Mouse (Mus musculus) left cerebral cortex, postnatal 10 days (tissue): Measurements from ENCODE around the gene Klk1b3. TPM values are rescaled to one million over a fixed set of nuclear protein-coding genes. Genes with fewer than 3 reads are reported as not detected.
"Not testable (repeated sequence)": the region's sequence is repeated elsewhere in the genome, so short reads cannot be mapped to it uniquely, and the experiment has no call there.

Experiments
- DNase-seq, 2 experiments: peaks; one replicate each; pipeline ENCODE4 v3.0.0; 2021 to 2022; ENCODE audit warnings: low spot score in 2 of 2, mixed read lengths in 1 of 2; ENCODE audit errors: extremely low spot score in 1 of 2
- intact Hi-C: fragments of 180-260 bp; cut with DNase I; formaldehyde crosslinking; loops from one replicate; pipeline ENCODE4 v1.15.1; 2025
- total RNA-seq, 2 experiments: library from RNA; stranded (reverse); gene quantifications; 2 replicates each; pipeline ENCODE4 v1.2.3; 2021

Gene Klk1b3
- total RNA-seq, result not detected

DNA sequence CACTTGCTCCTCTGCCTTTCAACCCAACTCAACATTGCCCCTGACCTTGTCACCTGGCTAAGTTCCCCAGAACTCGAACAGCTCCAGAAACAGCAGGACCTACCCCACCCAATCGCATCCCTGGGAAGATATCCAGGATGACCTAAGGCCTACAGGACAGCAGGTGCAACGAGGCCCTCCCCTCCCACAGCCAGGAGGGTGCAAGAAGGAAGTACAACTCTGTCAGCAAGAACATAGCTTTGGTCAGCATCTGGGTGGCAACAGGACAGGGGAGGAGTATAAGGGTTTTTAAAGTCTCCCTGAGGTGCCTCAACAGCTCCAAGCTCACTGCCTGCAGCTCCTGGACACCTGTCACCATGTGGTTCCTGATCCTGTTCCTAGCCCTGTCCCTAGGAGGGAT lies at the start of gene Klk1b3:
Klk1b3 (plus strand) TSS at position 301 of the 400 bp plus-strand sequence.
- no peak for DNase-seq
- intact Hi-C loops, result no loop called here

DNA sequence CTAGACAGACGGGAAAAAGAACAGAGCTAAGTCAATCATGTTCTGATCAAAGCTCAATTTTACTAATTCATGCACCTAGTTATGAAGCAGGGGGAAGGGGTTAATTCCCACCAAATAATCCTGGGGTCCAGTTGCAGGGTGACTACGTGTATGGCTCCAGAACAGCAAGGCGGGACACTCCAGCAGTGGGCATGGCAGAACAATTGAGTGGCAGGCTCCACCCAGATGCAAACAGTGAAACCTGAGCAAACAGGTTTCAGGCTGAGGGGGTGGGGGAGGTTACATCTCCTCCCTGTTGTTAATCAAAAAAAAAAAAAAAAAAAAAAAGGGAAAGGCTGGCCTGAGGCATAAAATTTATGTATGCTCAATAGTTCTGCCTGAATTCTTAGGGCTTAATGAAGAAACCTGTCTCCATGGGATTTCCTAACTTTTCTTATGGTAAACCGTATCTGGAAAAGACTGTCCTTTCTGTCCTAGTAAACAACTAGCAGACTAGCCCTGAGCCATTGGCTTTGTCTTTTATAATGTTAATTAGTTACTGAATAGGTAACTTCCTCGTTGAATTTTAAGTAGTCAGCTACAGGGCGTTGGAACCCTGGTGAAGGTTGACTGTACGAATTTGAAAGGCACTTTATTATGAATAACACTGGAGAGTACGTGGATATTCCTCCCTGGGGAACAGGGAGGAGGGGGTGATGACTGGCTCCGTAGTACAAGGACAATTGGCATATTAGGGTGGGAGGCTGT lies 18.5 kb upstream of the Klk1b3 start:
- no peak for DNase-seq
- intact Hi-C loops, result no loop called here

DNA sequence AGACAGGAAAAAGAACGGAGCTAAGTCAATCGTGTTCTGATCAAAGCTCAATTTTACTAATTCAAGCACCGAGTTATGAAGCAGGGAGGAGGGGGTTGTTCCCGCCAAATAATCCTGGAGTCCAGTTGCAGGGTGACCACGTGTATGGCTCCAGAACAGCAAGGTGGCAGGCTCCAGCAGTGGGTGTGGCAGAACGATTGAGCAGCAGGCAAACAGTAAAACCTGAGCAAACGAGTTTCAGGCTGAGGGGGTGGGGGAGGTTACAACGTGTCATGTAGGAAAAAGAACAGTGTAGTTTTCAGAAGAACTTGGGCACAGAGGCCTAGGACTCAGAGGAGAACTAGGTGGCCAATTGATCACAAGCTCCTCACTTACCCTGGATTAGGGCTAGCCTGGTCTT lies 11.5 kb upstream of the Klk1b3 start:
- intact Hi-C loops, DNase-seq: not testable (repeated sequence)

DNA sequence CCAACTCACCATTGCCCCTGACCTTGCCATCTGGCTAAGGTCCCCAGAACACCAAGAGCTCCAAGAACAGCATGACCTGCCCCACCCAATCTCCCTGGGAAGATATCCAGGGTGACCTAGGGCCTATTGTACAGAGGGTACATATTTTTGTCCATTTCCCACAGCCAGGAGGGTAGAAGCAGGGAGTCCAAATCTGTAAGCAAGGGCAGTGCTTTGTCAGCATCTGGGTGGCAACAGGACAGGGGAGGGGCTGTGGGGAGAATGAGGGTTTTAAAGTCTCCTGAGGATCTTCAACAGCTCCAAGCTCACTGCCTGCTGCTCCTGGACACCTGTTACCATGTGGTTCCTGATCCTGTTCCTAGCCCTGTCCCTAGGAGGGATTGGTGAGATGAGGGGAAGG lies 10.1 kb upstream of the Klk1b3 start, which contains the start of gene Klk1b24:
Klk1b24 (plus strand) TSS at position 301 of the 400 bp plus-strand sequence.
- intact Hi-C loops, DNase-seq: not testable (repeated sequence)

DNA sequence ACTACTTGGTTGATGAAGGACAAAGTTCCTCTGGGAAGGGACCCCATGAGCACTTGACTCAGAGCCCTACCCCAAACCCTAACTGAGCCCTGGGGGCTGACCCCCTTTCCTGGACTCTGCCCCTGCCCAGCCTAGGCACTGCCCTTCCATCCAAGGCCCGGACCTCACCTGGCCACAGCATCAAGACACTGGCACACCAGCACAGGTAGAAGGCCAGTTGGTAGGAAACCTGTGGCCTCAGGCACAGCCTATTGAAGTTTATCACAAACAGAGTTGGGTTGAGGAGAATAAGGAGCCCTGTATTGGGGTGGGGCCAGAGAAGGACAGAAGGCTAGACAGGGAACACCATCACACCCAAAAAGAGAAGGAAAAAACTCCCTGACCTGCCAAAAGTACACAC lies 4.5 kb upstream of the Klk1b3 start:
- intact Hi-C loops, DNase-seq: not testable (repeated sequence)

DNA sequence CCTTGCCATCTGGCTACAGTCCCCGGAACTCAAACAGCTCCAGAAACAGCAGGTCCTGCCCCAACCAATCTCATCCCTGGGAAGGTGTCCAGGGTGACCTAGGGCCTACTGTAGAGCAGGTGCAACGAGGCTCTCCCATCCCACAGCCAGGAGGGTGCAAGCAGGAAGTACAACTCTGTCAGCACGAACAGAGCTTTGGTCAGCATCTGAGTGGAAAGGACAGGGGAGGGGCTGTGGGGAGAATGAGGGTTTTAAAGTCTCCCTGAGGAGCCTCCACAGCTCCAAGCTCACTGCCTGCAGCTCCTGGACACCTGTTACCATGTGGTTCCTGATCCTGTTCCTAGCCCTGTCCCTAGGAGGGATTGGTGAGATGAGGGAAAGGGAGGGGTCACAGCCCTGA lies 9.1 kb downstream of the Klk1b3 start, which contains the start of gene Klk1b4:
Klk1b4 (plus strand) TSS at position 301 of the 400 bp plus-strand sequence.
- intact Hi-C loops, DNase-seq: not testable (repeated sequence)

DNA sequence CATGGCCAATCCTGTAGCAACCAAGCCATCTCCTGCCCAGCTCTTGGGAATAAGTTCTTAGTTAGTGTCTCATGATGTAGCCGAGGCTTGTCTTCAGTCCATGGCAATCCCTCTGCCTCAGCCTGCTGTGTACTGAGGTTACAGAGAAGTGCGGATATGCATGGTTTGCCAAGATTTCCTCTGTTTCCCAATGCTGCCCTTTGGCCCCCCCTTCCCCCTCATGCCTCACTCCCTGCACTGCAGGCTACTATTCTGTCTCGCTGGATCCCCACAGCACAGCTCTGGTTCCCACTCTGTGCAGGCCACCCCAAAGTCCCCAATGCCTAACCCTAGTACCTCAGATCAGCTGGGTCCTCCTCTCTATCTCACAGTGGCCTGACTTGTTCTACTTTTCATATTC lies 10.3 kb downstream of the Klk1b3 start:
- intact Hi-C loops, result no loop called here
- DNase-seq, result no peak

DNA sequence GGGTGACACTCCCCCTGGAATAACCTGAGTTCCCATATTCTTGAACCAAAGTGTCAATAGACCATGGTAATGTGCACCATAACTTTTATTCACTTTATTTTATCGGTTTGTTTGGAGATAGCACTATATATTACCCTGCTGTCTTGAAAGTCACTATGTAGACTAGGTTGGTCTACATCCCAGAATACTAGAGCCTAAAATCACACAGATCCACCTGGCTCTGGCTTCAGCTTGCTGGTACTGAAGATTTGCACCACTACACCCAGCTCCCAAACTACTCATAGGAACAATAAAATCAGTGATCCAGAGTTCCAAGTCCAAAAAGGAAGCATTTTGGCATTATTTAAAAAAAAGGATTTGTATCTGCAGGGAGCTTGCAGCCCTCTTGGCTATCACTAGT lies 17.7 kb downstream of the Klk1b3 start, which contains the start of gene Klk1b5:
Klk1b5 (plus strand) TSS at position 301 of the 400 bp plus-strand sequence.
- intact Hi-C loops, result no loop called here
- DNase-seq, result no peak

DNA sequence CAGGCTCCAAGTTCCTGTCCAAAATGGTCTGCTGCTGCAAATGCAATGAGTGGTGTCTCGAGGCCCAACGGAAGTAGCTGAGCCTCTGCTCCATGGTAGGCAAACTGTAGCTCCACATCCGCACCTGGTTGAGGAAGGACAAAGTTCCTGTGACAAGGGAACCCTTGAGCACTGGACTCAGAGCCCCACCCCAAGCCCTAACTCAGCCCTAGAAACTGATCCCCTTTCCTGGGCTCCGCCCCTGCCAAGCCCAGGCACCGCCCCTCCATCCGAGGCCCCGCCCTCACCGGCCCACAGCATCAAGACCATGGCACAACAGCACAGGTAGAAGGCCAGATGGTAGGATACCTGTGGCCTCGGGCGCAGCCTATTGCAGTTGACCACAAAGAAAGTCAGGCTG lies 23.6 kb downstream of the Klk1b3 start:
- DNase-seq, intact Hi-C loops: not testable (repeated sequence)

DNA sequence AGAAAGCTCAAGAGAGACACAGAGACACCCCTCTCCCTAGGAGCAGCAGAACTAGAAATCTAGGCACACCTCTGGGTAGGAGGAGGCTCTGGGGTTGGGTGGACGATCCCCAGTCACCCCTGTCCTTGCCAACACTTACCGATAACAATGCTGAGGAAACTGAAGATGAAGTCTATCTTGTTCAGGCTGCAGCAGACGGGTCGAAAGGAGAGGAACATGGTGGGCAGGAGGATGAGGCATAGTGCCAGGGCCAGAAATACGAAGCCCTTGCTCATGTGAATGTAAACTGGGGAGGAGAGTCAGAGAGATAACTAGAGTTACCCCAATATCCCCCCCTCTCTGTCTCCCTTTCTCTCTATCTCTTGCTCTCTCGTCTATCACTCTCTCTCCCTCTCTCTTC lies 24.3 kb downstream of the Klk1b3 start:
- intact Hi-C loops, DNase-seq: not testable (repeated sequence)

DNA sequence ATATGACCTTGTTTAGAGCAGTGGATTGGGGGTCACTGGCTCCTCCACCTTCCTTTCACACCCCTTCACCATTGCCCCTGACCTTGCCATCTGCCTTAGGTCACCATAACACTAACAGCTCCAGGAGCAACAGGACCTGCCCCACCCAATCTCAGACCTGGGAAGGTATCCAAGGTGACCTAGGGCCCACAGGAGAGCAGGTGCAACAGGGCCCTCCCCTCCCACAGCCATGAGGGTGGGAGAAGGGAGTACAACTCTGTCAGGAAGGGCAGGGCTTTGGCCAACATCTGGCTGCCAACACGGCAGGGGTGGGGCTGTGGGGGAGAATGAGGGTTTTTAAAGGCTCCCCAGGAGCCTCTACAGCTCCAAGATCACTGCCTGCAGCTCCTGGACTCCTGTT lies 27.1 kb downstream of the Klk1b3 start, which contains the start of gene Klk1:
Klk1 (plus strand) TSS at position 285 of the 400 bp plus-strand sequence.
- intact Hi-C loops, result no loop called here
- DNase-seq, result no peak

DNA sequence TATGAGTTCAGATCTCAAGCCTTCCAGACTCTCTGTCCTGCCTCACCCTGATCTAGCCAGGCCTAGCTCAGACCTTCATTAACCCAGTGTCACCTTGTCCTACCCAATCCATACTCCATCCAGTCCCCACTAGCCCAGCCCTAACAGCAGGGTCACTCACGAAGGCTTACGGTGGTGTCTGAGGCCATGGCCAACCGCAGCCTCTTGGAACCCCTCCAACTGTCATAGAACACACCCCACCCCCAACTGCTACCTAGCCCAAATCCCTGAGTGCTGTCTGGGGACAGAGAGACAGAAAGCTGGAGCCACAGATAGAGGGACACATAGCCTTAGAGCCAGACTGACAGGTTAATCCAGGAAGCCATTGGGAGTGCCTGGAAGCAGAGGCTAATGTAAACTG lies 37.9 kb downstream of the Klk1b3 start, which contains the start of gene Gm36864:
Gm36864 (plus strand) TSS at position 269 of the 400 bp plus-strand sequence.
- intact Hi-C loops, result no loop called here
- no peak for DNase-seq

DNA sequence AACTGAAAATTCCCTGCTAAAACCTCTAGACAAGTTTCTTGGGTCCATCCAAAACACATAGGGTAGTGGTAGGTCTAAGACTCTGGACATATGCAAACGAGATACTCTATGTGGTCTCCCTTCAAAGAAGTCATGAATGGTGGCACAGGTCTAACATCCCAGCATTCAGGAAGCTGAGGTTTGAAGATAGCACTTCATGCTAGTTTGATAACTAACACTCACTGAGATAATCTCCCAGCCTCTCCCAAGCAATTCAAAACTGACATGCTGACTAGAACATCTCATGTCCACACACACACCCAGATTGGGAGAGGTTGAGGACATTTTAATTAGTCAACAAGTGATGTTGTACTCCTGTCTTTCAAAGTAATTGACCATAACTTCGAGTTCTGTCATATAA lies 41.9 kb downstream of the Klk1b3 start:
- intact Hi-C loops, result no loop called here
- DNase-seq, result no peak

DNA sequence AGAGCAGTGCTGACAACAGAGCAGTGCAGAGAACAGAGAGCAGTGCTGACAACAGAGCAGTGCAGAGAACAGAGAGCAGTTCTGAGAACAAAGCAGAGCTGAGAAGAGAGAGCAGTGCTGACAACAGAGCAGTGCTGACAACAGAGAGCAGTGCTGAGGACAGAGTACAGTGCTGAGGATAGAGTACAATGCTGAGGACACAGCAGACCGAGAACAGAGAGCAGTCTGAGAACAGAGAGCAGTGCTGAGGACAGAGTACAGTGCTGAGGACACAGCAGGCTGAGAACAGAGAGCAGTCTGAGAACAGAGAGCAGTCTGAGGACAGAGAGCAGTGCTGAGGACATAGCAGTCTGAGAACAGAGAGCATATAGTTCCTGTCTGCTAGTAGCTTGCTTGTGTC lies 42.7 kb downstream of the Klk1b3 start:
- intact Hi-C loops, result no loop called here

DNA sequence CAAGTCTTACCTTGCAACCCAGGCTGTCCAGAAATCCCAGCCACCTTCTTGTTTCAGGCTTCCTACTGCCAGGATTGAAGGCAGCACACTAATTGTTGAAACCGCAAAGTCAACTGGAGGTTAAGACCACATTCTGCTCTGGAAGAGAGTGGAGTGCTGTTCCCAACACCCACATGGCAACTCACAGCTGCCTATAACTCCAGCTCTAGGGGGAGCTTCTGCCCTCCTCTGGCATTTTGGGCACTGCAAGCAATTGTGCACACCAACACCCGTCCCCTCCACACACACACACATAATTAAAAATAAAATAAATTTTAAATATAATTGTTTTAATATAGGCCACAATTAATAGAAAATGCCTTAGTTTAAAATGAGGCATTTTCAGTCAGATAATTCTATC lies 43.2 kb downstream of the Klk1b3 start:
- intact Hi-C loops, result no loop called here

More for the DNA sequence above, 42.7 kb downstream of the Klk1b3 start:
- DNase-seq, result no peak

DNA sequence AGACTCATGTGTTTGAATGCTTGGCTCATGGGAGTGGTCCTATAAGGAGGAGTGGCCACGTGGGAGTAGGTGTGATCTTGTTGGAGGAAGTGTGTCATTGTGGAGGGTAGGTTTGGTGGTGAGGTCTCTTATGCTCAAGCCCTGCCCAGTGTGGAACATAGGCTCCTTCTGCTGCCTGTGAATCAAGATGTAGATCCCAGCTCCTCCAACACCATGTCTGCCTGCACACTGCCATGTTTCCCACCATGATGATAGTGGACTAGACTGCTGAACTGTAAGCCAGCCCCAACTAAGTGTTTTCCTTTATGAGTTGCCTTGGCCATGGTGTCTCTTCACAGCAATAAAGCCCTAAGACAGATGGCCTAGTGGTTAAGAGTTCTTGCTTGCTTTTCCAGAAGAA lies 46.1 kb downstream of the Klk1b3 start:
- intact Hi-C loops, result no loop called here
- no peak for DNase-seq

More for the DNA sequence above, 43.2 kb downstream of the Klk1b3 start:
- DNase-seq, result no peak

DNA sequence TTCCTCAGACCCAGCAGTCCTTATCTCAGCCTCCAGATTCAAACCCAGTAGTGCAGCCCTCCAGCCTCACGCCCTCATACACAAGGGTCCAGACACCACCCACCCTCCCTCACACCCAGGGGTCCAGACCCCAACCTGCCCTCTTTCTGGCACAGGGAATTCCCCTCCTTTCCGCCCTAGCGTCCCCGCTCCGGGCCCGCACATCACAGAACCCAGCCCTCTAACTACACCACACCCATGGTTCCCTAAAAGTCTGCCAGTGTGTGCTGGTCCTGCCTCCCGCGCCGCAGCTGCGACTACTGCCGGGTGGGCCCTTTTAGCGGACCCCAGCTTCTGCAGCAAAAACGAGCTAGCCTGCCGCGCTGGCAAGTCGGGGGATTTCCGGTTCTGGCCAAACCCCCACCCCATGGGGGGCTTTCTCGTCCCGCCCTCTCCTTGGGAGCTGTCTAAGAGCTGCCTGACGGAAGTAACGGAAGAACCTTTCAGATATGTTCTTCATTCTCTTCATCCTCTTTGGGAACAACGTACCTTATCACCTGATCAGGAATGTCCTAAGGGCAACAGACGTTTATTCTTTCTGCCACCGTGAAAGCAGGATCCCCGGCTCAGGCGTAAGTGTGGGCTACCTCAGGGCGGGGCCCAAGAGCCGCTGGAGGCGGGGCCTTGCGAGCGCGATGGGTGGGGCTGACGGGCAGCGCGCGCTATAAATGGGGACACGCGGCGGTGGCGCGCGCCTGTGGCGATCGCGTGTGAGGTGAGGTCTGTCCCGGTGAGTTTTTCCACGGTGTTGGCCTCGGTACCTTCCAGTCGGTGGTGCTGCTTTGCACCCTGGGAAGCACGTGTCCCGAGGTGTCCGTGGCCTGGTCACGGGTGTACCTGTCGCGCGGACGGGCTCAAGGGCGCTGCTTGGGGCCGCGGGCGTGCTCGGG lies 48.3 kb downstream of the Klk1b3 start, which contains the start of the genes 1700028J19Rik and 2410002F23Rik:
1700028J19Rik (minus strand) TSS at position 641 of the 929 bp plus-strand sequence.
2410002F23Rik (plus strand) TSS at position 668 of the 929 bp plus-strand sequence.
- DNase-seq, result peak; percentile 87 to 95
- intact Hi-C loops, result no loop called here

DNA sequence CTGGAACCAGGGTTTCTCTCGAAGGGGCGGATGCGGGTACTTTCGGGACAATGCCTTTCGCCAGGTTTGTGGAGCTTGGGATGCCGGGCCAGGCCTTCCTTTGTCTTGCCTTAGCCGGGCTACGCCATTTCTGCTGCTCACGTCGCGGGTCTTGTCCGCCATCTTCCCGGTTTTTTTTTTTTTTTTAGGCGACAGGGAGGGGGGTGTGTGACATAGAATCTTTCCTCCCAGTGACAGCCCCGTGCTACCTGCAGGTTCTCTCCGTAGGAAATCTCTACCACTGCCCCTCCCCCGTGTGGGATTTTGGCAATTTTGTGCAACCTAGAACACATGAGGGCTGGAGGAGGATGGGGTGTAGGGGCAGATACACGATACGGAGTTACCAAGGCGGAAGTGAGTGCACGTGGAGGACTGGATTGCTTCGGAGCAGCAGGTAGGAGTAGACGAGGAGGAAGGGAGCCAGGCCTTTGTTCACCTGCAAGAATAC lies 49.0 kb downstream of the Klk1b3 start:
- intact Hi-C loops, result no loop called here
- peak; percentile 53 to 67 for DNase-seq

DNA sequence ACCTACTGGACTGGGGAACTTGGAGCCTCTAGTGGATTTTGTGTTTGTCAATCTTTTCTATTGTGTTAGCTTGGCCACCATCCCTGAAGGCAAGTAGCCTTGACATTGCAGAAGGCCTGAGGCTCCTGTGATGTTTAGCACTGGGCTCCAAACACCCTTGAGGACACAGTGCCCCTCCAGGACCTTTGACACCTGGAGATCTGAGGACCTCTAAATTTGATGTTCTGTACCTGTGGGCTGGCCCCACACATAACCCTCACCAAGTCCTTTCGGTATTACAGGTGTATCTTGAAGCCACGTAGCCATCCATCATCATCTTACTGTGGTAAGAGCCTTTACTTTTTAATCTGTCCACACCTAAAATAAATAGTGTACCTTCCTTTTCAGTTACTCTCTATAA lies 50.0 kb downstream of the Klk1b3 start:
- intact Hi-C loops, result no loop called here
- no peak for DNase-seq
